Mouse (Mus musculus): ENCODE measurements around the gene Gm5039. TPM values are rescaled to one million over a fixed set of nuclear protein-coding genes. Genes with fewer than 3 reads are reported as not detected.
"Not testable (repeated sequence)": the region's sequence is repeated elsewhere in the genome, so short reads cannot be mapped to it uniquely, and the experiment has no call there.

Gm5039 gene
- total RNA-seq (2021), result not detected

GRCm38 (mm10) chr12:88323926-88324325, at the start of gene Gm5039:
Gm5039 (minus strand) TSS chr12:88324026.
- not testable (repeated sequence) for DNase-seq

GRCm38 (mm10) chr12:88372018-88372417, 48.2 kb upstream of the Gm5039 start:
- DNase-seq, result no peak

GRCm38 (mm10) chr12:88370321-88370720, 46.5 kb upstream of the Gm5039 start:
- not testable (repeated sequence) for DNase-seq

GRCm38 (mm10) chr12:88369690-88370089, 45.9 kb upstream of the Gm5039 start:
- DNase-seq, result not testable (repeated sequence)

GRCm38 (mm10) chr12:88368618-88369017, 44.8 kb upstream of the Gm5039 start:
- no peak for DNase-seq

- no peak for DNase-seq
Measured at GRCm38 (mm10) chr12:88367673-88368072, 43.8 kb upstream of the Gm5039 start.

- no peak for DNase-seq
Measured at GRCm38 (mm10) chr12:88361120-88361445, 37.3 kb upstream of the Gm5039 start.

GRCm38 (mm10) chr12:88360441-88361119, 36.8 kb upstream of the Gm5039 start, which contains the start of gene Adck1:
Adck1 (plus strand) TSS chr12:88360554.
- DNase-seq, result peak; percentile 89

- no peak for DNase-seq
Measured at GRCm38 (mm10) chr12:88354182-88354702, 30.4 kb upstream of the Gm5039 start.

- not testable (repeated sequence) for DNase-seq
Measured at GRCm38 (mm10) chr12:88341286-88341685, 17.5 kb upstream of the Gm5039 start.

- not testable (repeated sequence) for DNase-seq
Measured at GRCm38 (mm10) chr12:88336662-88337413, 13.0 kb upstream of the Gm5039 start.

GRCm38 (mm10) chr12:88314556-88314955, 9.3 kb downstream of the Gm5039 start:
- DNase-seq, result no peak

- not testable (repeated sequence) for DNase-seq
Measured at GRCm38 (mm10) chr12:88297171-88297570, 26.7 kb downstream of the Gm5039 start.

- not testable (repeated sequence) for DNase-seq
Measured at GRCm38 (mm10) chr12:88293082-88293481, 30.7 kb downstream of the Gm5039 start.

GRCm38 (mm10) chr12:88285224-88285623, 38.6 kb downstream of the Gm5039 start:
- DNase-seq, result not testable (repeated sequence)

GRCm38 (mm10) chr12:88274400-88274799, 49.4 kb downstream of the Gm5039 start, which contains the start of gene Gm5662:
Gm5662 (minus strand) TSS chr12:88274500.
- DNase-seq, result not testable (repeated sequence)

Other genes starting within 250 kb of the Gm5039 start
- gene Gm16368, start 240.3 kb downstream of the Gm5039 start, total RNA-seq (2021), result not detected
- gene Gm10436, start 141.9 kb downstream of the Gm5039 start, total RNA-seq (2021), result not detected
- gene Gm8332, start 73.9 kb downstream of the Gm5039 start, total RNA-seq (2021), result not detected
- gene Gm5662, start 49.5 kb downstream of the Gm5039 start, total RNA-seq (2021), result not detected
- gene Adck1, start 36.5 kb upstream of the Gm5039 start, total RNA-seq (2021), result 10 to 100 TPM; 21.6 to 21.9 TPM